Mouse (Mus musculus): ENCODE data around the gene Treml2.

Gene Treml2

GRCm38 (mm10) chr17:48299203-48299602 is at the start of gene Treml2:
Gene Treml2, plus strand, starts transcription at chr17:48299498.
- in situ Hi-C loops (cut with MboI, MseI), result loop anchor here in 1 of 2 experiments (10.0 to 25.0 kb wide), 2 partner anchors 784 to 1138 kb away; partner anchors contain the start of gene Mocs1

GRCm38 (mm10) chr17:48249501-48249900 is 49.8 kb upstream of the Treml2 start:
- in situ Hi-C loops (cut with MboI, MseI), result no loop called here

GRCm38 (mm10) chr17:48250631-48251030 is 48.7 kb upstream of the Treml2 start:
- in situ Hi-C loops (cut with MboI, MseI), result no loop called here

- in situ Hi-C loops (cut with MboI, MseI), result no loop called here
These were observed 42.7 kb upstream of the Treml2 start for GRCm38 (mm10) chr17:48256575-48256974.

- in situ Hi-C loops (cut with MboI, MseI), result no loop called here
These were observed 37.4 kb upstream of the Treml2 start for GRCm38 (mm10) chr17:48261868-48262267.

GRCm38 (mm10) chr17:48263741-48264362 is 35.4 kb upstream of the Treml2 start, which contains the start of gene Treml4:
Gene Treml4, plus strand, starts transcription at chr17:48264295.
- in situ Hi-C loops (cut with MboI, MseI), result no loop called here

- in situ Hi-C loops (cut with MboI, MseI), result no loop called here
These were observed 34.6 kb upstream of the Treml2 start for GRCm38 (mm10) chr17:48264662-48265061.

GRCm38 (mm10) chr17:48266138-48266537 is 33.2 kb upstream of the Treml2 start:
- in situ Hi-C loops (cut with MboI, MseI), result no loop called here

- in situ Hi-C loops (cut with MboI, MseI), result no loop called here
These were observed 32.5 kb upstream of the Treml2 start for GRCm38 (mm10) chr17:48266610-48267304.

GRCm38 (mm10) chr17:48267591-48267990 is 31.7 kb upstream of the Treml2 start:
- in situ Hi-C loops (cut with MboI, MseI), result no loop called here

GRCm38 (mm10) chr17:48268276-48268675 is 31.0 kb upstream of the Treml2 start:
- in situ Hi-C loops (cut with MboI, MseI), result no loop called here

GRCm38 (mm10) chr17:48269833-48270232 is 29.5 kb upstream of the Treml2 start:
- in situ Hi-C loops (cut with MboI, MseI), result no loop called here

GRCm38 (mm10) chr17:48272158-48272557 is 27.1 kb upstream of the Treml2 start:
- in situ Hi-C loops (cut with MboI, MseI), result no loop called here

- in situ Hi-C loops (cut with MboI, MseI), result no loop called here
These were observed 26.7 kb upstream of the Treml2 start for GRCm38 (mm10) chr17:48272598-48272997.

- in situ Hi-C loops (cut with MboI, MseI), result no loop called here
These were observed 25.2 kb upstream of the Treml2 start for GRCm38 (mm10) chr17:48274098-48274497.

GRCm38 (mm10) chr17:48274885-48275284 is 24.4 kb upstream of the Treml2 start:
- in situ Hi-C loops (cut with MboI, MseI), result loop anchor here (5.0 to 25.0 kb wide), 2 partner anchors 62 to 1162 kb away; partner anchors contain the start of gene Mocs1 (in 1 of the 2)

- in situ Hi-C loops (cut with MboI, MseI), result loop anchor here (5.0 to 25.0 kb wide), 2 partner anchors 62 to 1162 kb away; partner anchors contain the start of gene Mocs1 (in 1 of the 2)
These were observed 23.6 kb upstream of the Treml2 start for GRCm38 (mm10) chr17:48275736-48276135.

GRCm38 (mm10) chr17:48278381-48278780 is 20.9 kb upstream of the Treml2 start:
- in situ Hi-C loops (cut with MboI, MseI), result loop anchor here (5.0 to 25.0 kb wide), 2 partner anchors 59 to 1159 kb away; partner anchors contain the start of gene Mocs1 (in 1 of the 2)

- in situ Hi-C loops (cut with MboI, MseI), result loop anchor here (5.0 to 25.0 kb wide), 2 partner anchors 58 to 1158 kb away; partner anchors contain the start of gene Mocs1 (in 1 of the 2)
These were observed 20.3 kb upstream of the Treml2 start for GRCm38 (mm10) chr17:48279002-48279401.

- in situ Hi-C loops (cut with MboI, MseI), result loop anchor here in 1 of 2 experiments (25.0 kb wide), 1 partner anchor 1156 kb away; the partner anchor contains the start of gene Mocs1
These were observed 18.2 kb upstream of the Treml2 start for GRCm38 (mm10) chr17:48280943-48281738.

- in situ Hi-C loops (cut with MboI, MseI), result loop anchor here in 1 of 2 experiments (25.0 kb wide), 1 partner anchor 1156 kb away; the partner anchor contains the start of gene Mocs1
These were observed 17.6 kb upstream of the Treml2 start for GRCm38 (mm10) chr17:48281739-48282085.

Data from T-helper 17 cell (primary cell).